Mouse (Mus musculus) heart, adult 2 months (tissue): ENCODE measurements around the gene Nemp2. TPM values are rescaled to one million over a fixed set of nuclear protein-coding genes. Genes with fewer than 3 reads are reported as not detected.
"Not testable (repeated sequence)": the region's sequence is repeated elsewhere in the genome, so short reads cannot be mapped to it uniquely, and the experiment has no call there.

Source experiments
- DNase-seq, 2 experiments: peaks; one replicate each; pipeline ENCODE4 v3.0.0; 2021
- H3K27ac ChIP-seq: fragments of 200-600 bp; 2 replicates; pipeline ENCODE4 v1.8.1; 2022
- H3K27me3 ChIP-seq: fragments of 200-500 bp; 2 replicates; pipeline ENCODE4 v1.6.1; 2012; ENCODE audit warnings: mild to moderate bottlenecking, low read length, inconsistent platforms, mixed read lengths; ENCODE audit not compliant: control insufficient read depth, insufficient read depth
- H3K36me3 ChIP-seq: fragments of 200-500 bp; 2 replicates; pipeline ENCODE4 v1.6.1; 2012; ENCODE audit warnings: low read length, inconsistent platforms; ENCODE audit not compliant: control insufficient read depth, insufficient read depth
- H3K4me1 ChIP-seq: fragments of 200-500 bp; 2 replicates; pipeline ENCODE4 v1.6.1; 2011; ENCODE audit warnings: low read length; ENCODE audit not compliant: control insufficient read depth, insufficient read depth
- H3K4me3 ChIP-seq: fragments of 200-600 bp; 2 replicates; pipeline ENCODE4 v1.8.1; 2022
- H3K79me2 ChIP-seq: fragments of 200-500 bp; replicated peaks from 2 replicates; pipeline ENCODE4 v1.6.1; 2012; ENCODE audit warnings: mild to moderate bottlenecking, inconsistent platforms, low read length, moderate library complexity, mixed read lengths; ENCODE audit not compliant: control insufficient read depth, insufficient read depth
- H3K9ac ChIP-seq: fragments of 200-500 bp; 2 replicates; pipeline ENCODE4 v1.6.1; 2012; ENCODE audit warnings: low read depth, mild to moderate bottlenecking, control low read depth, inconsistent platforms, low read length, mixed read lengths
- CTCF ChIP-seq: fragments of 200-600 bp; IDR thresholded peaks from 2 replicates; pipeline ENCODE4 v1.8.1; 2022; ENCODE audit warnings: antibody characterized with exemption, mild to moderate bottlenecking, moderate library complexity
- EP300 ChIP-seq: fragments of 200-500 bp; IDR thresholded peaks from 2 replicates; pipeline ENCODE4 v1.6.1; 2011; ENCODE audit warnings: low read depth, low read length, control low read depth; ENCODE audit not compliant: insufficient read depth
- POLR2A ChIP-seq: fragments of 200-500 bp; IDR thresholded peaks from 2 replicates; pipeline ENCODE4 v1.6.1; 2011; ENCODE audit warnings: mild to moderate bottlenecking, low read depth, low read length, control low read depth; ENCODE audit not compliant: insufficient read depth
- WGBS: fragments of 180-500 bp; shearing (Covaris S2); methylation state at CpG from one replicate; pipeline ENCODE4 v1.1.7; 2018; 5-methylcytosine and 5-hydroxymethylcytosine counted together
- intact Hi-C: fragments of 180-260 bp; cut with DNase I; formaldehyde crosslinking; loops from one replicate; pipeline ENCODE4 v1.15.1; 2025
- polyA plus RNA-seq: library from polyadenylated mRNA; depleted of rRNA; stranded (reverse); fragments of >200 nt; gene quantifications from 2 replicates; pipeline ENCODE4 v1.2.3, GENCODE M21; 2012; rRNA removed
- total RNA-seq, 2 experiments: library from RNA; stranded (reverse); gene quantifications; 2 replicates each; pipeline ENCODE4 v1.2.3; 2021

Nemp2 gene
- total and polyA plus RNA-seq, 3 experiments = 0.93 to 2.4 (median 0.97) TPM

DNA sequence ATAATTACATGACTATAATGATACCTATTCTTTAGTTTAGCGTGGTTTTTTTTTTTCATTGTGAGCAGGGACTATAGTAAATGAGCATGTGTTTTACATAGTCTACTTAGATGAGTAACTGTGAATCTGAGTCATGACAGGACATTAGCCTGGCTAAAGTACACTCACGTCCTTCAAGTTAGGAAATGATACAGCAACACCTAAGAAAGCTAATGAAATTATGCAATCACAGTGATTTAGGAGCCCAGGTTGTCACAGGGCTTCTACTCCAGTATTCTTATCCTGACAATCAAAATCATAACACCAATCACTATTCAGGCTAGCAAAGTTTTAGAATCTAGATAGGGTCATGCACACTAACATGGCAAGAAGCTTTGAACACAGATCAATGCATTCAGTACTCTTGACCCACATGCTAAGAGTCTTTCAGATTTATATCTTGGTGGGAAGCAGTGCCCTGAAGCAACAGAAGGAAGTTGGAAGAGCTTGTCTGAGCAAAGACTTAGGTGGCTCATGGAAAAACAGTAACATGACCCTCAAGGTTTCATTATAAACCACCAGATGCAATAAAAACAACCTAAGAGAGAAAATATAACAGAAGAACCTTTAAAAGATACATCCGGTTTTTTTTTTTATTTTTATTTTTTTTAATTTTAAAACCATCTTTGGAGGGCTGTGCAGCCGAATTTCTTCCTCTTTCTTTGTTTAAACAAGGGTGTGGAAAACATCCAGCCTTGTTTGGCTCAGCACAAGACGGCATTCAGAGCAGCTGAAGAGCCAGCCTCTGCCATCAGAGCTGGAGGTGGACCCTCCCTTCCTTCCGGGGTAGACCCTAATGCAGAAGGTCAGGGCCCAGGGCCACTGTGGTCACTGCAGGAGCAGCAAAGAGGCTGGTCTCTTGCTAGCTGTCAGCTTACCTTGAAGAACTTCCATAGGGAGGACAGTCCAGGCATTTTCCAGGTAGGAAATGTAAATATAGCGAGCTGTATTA is 45.4 kb downstream of the Nemp2 start:
- TF ChIP-seq EP300 (0 out of 2 replicates have a peak, but pooled peaks have one; percentile 22), CTCF (no peak), POLR2A (no peak)
- Histone ChIP-seq H3K36me3 (peaks cover 7% of the 10 kb centered on the region), H3K9ac (no peak overlapping the region), H3K79me2 (no peaks in the 10 kb centered on the region; the same call in 1 of the 2 replicates), H3K27ac (peak overlapping the region; percentile 75), H3K4me1 (peaks cover 15% of the 10 kb centered on the region), H3K27me3 (no peaks in the 10 kb centered on the region), H3K4me3 (peak overlapping the region; percentile 16; the same call in 1 of the 2 replicates)
- intact Hi-C loops = loop anchor here (2.0 kb wide), 1 partner anchor 51 kb away; the partner anchor contains the start of gene Mfsd6
- peak; percentile 37 to 50 for DNase-seq
- 40% methylated on average over 7 of the region's 7 CpGs for WGBS

DNA sequence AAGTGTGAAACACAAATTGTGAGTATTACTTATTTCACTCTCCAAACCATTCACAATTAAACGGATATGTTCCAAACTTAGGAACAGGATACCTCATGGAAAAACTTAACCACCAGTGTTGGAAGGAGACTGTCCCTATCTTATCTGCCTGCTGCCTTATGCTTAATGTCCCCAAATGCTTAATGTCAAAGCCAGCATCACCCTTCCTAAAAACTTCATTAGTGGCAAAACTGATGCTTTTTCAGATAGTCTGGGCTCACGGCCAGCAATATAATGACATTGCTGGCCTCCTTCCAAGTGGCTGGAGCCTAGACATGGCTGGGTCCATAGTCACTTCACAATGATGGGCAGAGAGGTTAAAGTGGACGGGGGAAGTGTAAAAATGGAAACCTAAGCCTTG is 46.1 kb downstream of the Nemp2 start:
- H3K4me1 ChIP-seq = peaks cover 17% of the 10 kb centered on the region
- no peaks in the 10 kb centered on the region; the same call in 1 of the 2 replicates for H3K79me2 ChIP-seq
- peak overlapping the region; percentile 75 for H3K27ac ChIP-seq
- H3K4me3 ChIP-seq = no peak overlapping the region; the same call in 1 of the 2 replicates
- 10% methylated on average over 3 of the region's 3 CpGs for WGBS
- peaks cover 7% of the 10 kb centered on the region for H3K36me3 ChIP-seq
- intact Hi-C loops = loop anchor here (2.0 kb wide), 1 partner anchor 50 kb away; the partner anchor contains the start of gene Mfsd6
- TF ChIP-seq POLR2A (no peak), EP300 (no peak), CTCF (no peak)
- peak; percentile 66 to 70 for DNase-seq
- H3K27me3 ChIP-seq = no peaks in the 10 kb centered on the region
- no peak overlapping the region for H3K9ac ChIP-seq

DNA sequence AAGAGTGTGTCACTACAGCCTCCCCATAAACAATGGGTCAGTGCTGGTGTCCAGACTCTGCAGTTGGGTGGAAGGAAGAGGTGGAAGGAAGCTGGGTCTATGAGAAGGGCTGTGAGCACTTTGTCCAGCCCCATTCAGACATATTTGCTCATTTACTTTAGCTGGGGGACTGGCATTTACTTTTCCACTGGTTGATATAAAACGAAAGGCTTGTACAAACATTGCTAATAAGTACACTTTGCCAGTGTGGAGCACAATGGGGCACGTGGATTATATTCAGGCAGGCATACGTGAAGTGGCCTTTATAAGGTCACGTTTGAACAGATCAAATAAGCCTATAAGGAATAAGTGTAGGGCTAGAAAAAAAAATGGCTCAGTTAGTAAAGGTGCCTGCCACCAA is 53.0 kb downstream of the Nemp2 start:
- Histone ChIP-seq H3K27me3 (no peaks in the 10 kb centered on the region), H3K4me3 (no peak overlapping the region), H3K36me3 (peaks cover 2% of the 10 kb centered on the region; the same call in 1 of the 2 replicates), H3K9ac (no peak overlapping the region), H3K27ac (no peak overlapping the region), H3K4me1 (peaks cover 7% of the 10 kb centered on the region), H3K79me2 (no peaks in the 10 kb centered on the region; the same call in 1 of the 2 replicates)
- DNase-seq = no peak
- TF ChIP-seq EP300 (no peak), POLR2A (no peak), CTCF (no peak)
- 46% methylated on average over 4 of the region's 4 CpGs for WGBS
- intact Hi-C loops = no loop called here

DNA sequence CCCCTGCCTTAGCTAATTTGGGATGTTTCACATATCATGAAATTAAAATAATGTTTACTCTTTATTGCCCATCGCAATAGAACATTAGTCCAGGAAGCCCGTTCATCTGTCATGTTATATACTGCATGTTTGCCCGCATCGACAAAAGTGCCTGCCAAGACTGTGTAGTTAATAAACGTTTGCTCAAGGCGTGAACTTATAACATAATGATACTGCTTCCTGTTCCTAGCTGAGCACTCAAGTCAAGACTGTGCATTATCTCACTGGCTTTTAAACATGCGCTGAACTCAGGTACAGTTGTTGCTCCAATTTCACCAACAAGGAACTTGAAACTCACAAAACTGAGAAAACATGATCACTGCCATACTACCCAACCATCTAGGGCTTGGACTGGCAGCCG is 57.1 kb downstream of the Nemp2 start:
- Histone ChIP-seq H3K9ac (no peak overlapping the region), H3K4me3 (no peak overlapping the region), H3K27me3 (no peaks in the 10 kb centered on the region), H3K27ac (no peak overlapping the region), H3K79me2 (no peaks in the 10 kb centered on the region), H3K4me1 (peaks cover 3% of the 10 kb centered on the region), H3K36me3 (no peaks in the 10 kb centered on the region; the same call in 1 of the 2 replicates)
- WGBS = 82% methylated on average over 8 of the region's 8 CpGs
- intact Hi-C loops = no loop called here
- no peak for TF ChIP-seq EP300
- no peak for TF ChIP-seq CTCF
- no peak for TF ChIP-seq POLR2A
- no peak for DNase-seq

DNA sequence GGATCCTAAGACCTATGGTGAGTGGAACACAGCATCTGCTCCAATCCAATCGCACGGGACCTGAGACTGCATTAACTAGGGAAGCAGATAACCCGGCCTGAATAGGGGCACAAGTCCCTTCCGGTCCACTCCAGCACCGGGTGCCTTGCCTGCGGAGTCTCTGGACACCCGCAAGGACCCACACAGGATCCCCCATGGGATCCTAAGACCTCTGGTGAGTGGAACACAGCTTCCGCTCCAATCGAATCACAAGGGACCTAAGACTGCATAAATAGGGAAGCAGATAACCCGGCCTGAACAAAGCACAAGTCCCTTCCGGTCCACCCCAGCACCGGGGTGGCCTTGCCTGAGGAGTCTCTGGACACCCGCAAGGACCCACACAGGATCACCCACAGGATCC is 64.0 kb downstream of the Nemp2 start:
- H3K79me2 ChIP-seq, H3K27ac ChIP-seq, DNase-seq, H3K36me3 ChIP-seq, H3K4me1 ChIP-seq, H3K4me3 ChIP-seq, H3K9ac ChIP-seq, H3K27me3 ChIP-seq, intact Hi-C loops: not testable (repeated sequence)
- WGBS = 78% methylated on average over 13 of the region's 13 CpGs

Other genes starting within 250 kb of the Nemp2 start
- gene Nab1, start 130.0 kb upstream of the Nemp2 start, total RNA-seq = 10 to 100 TPM; 23.1 to 25.1 TPM
- 6.9 and 11.3 TPM in 2 replicates for gene Nab1, start 130.0 kb upstream of the Nemp2 start, polyA plus RNA-seq
- 10 to 100 TPM; 18.9 to 20.1 TPM for gene Mfsd6, start 96.8 kb downstream of the Nemp2 start, total RNA-seq
- 10.3 and 15.8 TPM in 2 replicates for gene Mfsd6, start 96.8 kb downstream of the Nemp2 start, polyA plus RNA-seq
- gene Inpp1, start 187.0 kb downstream of the Nemp2 start, total RNA-seq = 10 to 100 TPM; 18.3 to 20.6 TPM
- gene Inpp1, start 187.0 kb downstream of the Nemp2 start, polyA plus RNA-seq = 8.9 and 12.6 TPM in 2 replicates
- gene Hibch, start 214.2 kb downstream of the Nemp2 start, total RNA-seq = 10 to 100 TPM; 70.5 to 86.8 TPM
- 52.8 and 76.2 TPM in 2 replicates for gene Hibch, start 214.2 kb downstream of the Nemp2 start, polyA plus RNA-seq